Mouse (Mus musculus): ENCODE results near the gene Rcl1. TPM values are rescaled to one million over a fixed set of nuclear protein-coding genes. Genes with fewer than 3 reads are reported as not detected.

Gene Rcl1
- polyA plus RNA-seq, 1 experiment: 12.8 TPM

DNA sequence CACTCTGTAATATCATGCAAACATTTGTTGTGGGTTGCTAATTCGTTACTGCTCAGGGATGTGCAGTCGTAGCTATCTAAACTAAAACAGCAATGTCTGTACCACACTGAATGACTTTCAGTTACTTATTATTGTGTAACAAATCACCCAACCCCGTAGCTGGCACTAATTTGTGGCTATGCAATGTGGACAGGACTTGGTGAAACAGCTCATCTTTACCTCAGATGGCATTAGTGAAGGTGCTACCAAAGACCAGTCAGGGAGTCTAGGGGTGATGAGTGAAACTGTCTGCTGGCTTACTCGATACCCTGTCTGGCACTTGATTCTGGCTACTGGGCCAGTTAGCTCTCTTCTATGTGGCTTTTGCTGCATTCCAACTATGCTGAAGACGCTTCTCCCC is 2.1 kb upstream of the Rcl1 start:
- Histone ChIP-seq H3K27ac (replicated peaks; ENCODE audit: low read depth, low read length) (no peak overlapping the region), H3K4me3 (ENCODE audit: insufficient read depth, low read depth, low read length) (no peak overlapping the region), H3K4me1 (ENCODE audit: control insufficient read depth, insufficient read depth, insufficient read length, low read length) (peaks cover 2% of the 10 kb centered on the region; the same call in 1 of the 2 replicates)

DNA sequence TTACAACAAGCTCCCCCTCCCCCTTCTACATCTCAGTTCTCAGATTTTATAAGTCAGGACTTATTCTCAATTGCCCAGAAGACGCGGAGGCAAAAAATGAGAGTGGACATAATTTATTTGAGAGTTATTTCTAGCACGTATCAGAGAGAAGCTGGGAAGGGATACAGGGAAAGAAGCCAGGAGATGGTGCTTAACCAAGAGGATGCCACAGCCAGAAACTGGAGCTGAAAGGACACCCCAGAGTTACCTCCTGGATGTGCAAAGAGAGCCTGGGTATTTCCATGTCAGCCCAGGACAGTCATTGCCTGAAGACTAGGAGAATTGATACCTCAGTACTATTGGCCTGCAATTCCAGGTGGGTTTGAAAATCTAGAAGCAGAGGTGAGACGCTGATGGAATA is 1.6 kb upstream of the Rcl1 start:
- Histone ChIP-seq H3K27ac (replicated peaks; ENCODE audit: low read depth, low read length) (no peak overlapping the region), H3K4me1 (ENCODE audit: control insufficient read depth, insufficient read depth, insufficient read length, low read length) (peaks cover 2% of the 10 kb centered on the region; the same call in 1 of the 2 replicates), H3K4me3 (ENCODE audit: insufficient read depth, low read depth, low read length) (no peak overlapping the region)

GRCm38 (mm10) chr19:29100261-29100660 is 914 bp upstream of the Rcl1 start:
- Histone ChIP-seq H3K27ac (replicated peaks; ENCODE audit: low read depth, low read length) (no peak overlapping the region), H3K4me3 (ENCODE audit: insufficient read depth, low read depth, low read length) (peak overlapping the region; percentile 82), H3K4me1 (ENCODE audit: control insufficient read depth, insufficient read depth, insufficient read length, low read length) (peaks cover 2% of the 10 kb centered on the region; the same call in 1 of the 2 replicates)

- Histone ChIP-seq H3K27ac (replicated peaks; ENCODE audit: low read depth, low read length) (no peak overlapping the region; the same call in 1 of the 2 replicates), H3K4me3 (ENCODE audit: insufficient read depth, low read depth, low read length) (peak overlapping the region; percentile 89)
These were observed 416 bp downstream of the Rcl1 start for GRCm38 (mm10) chr19:29101591-29101990.

GRCm38 (mm10) chr19:29102098-29102497 is 923 bp downstream of the Rcl1 start:
- Histone ChIP-seq H3K27ac (replicated peaks; ENCODE audit: low read depth, low read length) (no peak overlapping the region), H3K4me3 (ENCODE audit: insufficient read depth, low read depth, low read length) (peak overlapping the region; percentile 89)

More at GRCm38 (mm10) chr19:29101591-29101990, 416 bp downstream of the Rcl1 start:
- peaks cover 2% of the 10 kb centered on the region; the same call in 1 of the 2 replicates for H3K4me1 ChIP-seq (ENCODE audit: control insufficient read depth, insufficient read depth, insufficient read length, low read length)

GRCm38 (mm10) chr19:29105816-29106215 is 4.6 kb downstream of the Rcl1 start:
- no peak overlapping the region for H3K27ac ChIP-seq (replicated peaks; ENCODE audit: low read depth, low read length)
- peaks cover 2% of the 10 kb centered on the region; the same call in 1 of the 2 replicates for H3K4me1 ChIP-seq (ENCODE audit: control insufficient read depth, insufficient read depth, insufficient read length, low read length)
- no peak overlapping the region for H3K4me3 ChIP-seq (ENCODE audit: insufficient read depth, low read depth, low read length)

More at GRCm38 (mm10) chr19:29102098-29102497, 923 bp downstream of the Rcl1 start:
- peaks cover 2% of the 10 kb centered on the region; the same call in 1 of the 2 replicates for H3K4me1 ChIP-seq (ENCODE audit: control insufficient read depth, insufficient read depth, insufficient read length, low read length)

DNA sequence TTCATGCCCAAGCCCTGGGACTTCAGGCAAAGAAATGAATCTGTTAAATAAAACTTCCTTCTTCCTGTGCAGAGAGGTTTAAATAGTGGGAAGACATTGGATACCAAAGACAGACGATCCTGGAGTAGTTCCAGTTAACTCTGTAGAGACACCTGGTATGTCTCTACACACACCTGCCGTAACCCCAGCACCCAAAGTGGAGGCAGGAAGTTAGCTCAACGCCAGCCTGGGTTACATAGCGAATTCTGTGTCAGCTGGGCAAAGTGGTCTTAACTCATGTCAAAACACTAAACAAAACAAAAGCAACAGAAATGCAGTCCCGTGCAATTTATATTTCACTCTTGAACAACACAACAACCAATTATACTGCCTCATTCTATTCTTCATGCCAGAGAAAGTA is 5.1 kb downstream of the Rcl1 start:
- H3K4me3 ChIP-seq (ENCODE audit: insufficient read depth, low read depth, low read length): no peak overlapping the region
- peaks cover 2% of the 10 kb centered on the region; the same call in 1 of the 2 replicates for H3K4me1 ChIP-seq (ENCODE audit: control insufficient read depth, insufficient read depth, insufficient read length, low read length)
- no peak overlapping the region for H3K27ac ChIP-seq (replicated peaks; ENCODE audit: low read depth, low read length)

DNA sequence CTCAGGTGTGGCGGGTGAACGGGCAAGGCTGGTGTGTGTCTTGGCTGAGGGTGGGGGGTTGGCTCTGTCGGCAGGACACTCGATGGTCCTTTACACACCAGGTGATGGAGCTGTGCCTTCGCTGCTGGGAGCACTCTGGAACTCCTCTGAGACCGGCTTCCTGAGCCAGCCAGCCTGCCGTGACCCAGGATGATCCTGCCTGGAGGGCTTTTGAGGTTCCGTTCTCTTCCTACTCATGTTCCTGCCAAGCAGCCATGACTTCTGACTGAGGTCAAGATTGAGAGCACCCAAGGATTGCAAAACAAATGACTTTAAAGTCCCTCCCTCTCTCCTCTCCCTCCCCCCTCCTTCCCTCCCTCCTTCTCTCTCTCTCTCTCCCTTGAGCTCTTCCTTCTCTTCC is 11.5 kb downstream of the Rcl1 start:
- Histone ChIP-seq H3K27ac (replicated peaks; ENCODE audit: low read depth, low read length) (peak overlapping the region; percentile 47), H3K4me3 (ENCODE audit: insufficient read depth, low read depth, low read length) (peak overlapping the region; percentile 22; the same call in 1 of the 2 replicates), H3K4me1 (ENCODE audit: control insufficient read depth, insufficient read depth, insufficient read length, low read length) (peaks cover 5% of the 10 kb centered on the region)

DNA sequence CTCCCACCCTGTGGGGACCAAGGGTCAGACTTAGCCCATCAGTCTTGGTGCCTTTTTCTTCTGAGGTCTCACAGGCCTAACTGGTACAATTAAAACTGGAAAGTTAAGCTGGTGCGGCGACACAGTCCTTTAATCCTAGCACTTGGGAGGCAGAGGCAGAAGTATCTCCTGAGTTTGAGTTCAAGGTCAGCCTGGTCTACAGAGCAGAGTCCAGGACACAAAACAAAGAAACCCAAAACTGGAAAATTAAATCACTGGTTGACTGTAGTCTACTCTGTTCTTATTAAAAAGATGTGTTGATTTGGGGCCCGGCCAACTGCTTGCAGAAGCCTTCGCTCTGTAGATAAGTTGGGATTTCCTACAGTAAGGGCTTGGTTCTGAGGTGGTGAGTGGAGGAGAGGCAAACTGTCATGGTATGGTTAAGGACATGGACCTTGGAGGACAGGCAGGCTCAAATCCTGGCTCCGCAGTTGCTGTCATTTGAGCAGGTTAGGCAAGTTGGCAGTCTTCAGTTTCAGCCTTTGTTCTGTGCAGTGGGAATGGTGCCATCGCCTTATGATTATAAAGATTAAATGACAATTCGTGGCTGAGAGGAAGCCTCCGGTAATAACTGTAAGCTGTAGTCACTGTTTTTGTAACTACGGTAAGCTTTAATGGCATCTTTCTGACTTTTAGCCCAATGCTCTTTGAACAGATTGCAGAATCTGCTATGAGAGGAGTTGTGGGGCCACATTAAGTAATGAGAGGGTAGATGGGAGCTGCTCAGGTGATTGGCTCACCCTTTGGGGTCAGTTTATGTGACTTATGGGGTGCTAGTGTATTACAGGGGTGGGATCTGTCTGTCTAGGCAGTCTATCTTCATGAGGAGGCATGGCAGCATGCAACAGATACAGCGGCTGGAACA is 12.8 kb downstream of the Rcl1 start:
- peaks cover 5% of the 10 kb centered on the region for H3K4me1 ChIP-seq (ENCODE audit: control insufficient read depth, insufficient read depth, insufficient read length, low read length)
- H3K27ac ChIP-seq (replicated peaks; ENCODE audit: low read depth, low read length): peak overlapping the region; percentile 56
- H3K4me3 ChIP-seq (ENCODE audit: insufficient read depth, low read depth, low read length): no peak overlapping the region

DNA sequence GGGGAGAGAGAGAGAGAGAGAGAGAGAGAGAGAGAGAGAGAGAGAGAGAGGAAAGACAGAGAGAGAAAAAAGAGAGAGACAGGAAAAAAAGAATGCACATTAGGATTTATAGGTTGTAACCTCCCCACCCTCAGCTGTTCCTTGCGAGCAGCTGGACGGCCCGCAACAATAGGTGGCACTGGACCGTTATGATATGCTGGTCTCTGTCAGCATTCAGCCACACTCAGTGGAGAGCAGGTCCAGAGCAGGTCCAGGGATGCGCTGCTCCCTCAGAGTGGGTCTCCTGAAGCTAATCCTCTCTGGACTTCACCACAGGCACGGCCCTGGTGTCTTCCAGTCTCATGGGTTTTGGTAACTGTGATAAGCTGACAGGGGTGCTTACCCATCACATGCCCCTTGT is 15.6 kb downstream of the Rcl1 start:
- Histone ChIP-seq H3K4me3 (ENCODE audit: insufficient read depth, low read depth, low read length) (no peak overlapping the region), H3K27ac (replicated peaks; ENCODE audit: low read depth, low read length) (no peak overlapping the region), H3K4me1 (ENCODE audit: control insufficient read depth, insufficient read depth, insufficient read length, low read length) (peaks cover 5% of the 10 kb centered on the region)

- no peak overlapping the region for H3K27ac ChIP-seq (replicated peaks; ENCODE audit: low read depth, low read length)
- peaks cover 2% of the 10 kb centered on the region for H3K4me1 ChIP-seq (ENCODE audit: control insufficient read depth, insufficient read depth, insufficient read length, low read length)
- no peak overlapping the region for H3K4me3 ChIP-seq (ENCODE audit: insufficient read depth, low read depth, low read length)
These were observed 17.0 kb downstream of the Rcl1 start for GRCm38 (mm10) chr19:29118196-29118595.

- H3K4me3 ChIP-seq (ENCODE audit: insufficient read depth, low read depth, low read length): no peak overlapping the region
- H3K4me1 ChIP-seq (ENCODE audit: control insufficient read depth, insufficient read depth, insufficient read length, low read length): no peaks in the 10 kb centered on the region
- H3K27ac ChIP-seq (replicated peaks; ENCODE audit: low read depth, low read length): no peak overlapping the region
These were observed 19.1 kb downstream of the Rcl1 start for GRCm38 (mm10) chr19:29120311-29120710.

- Histone ChIP-seq H3K27ac (replicated peaks; ENCODE audit: low read depth, low read length) (no peak overlapping the region), H3K4me3 (ENCODE audit: insufficient read depth, low read depth, low read length) (no peak overlapping the region), H3K4me1 (ENCODE audit: control insufficient read depth, insufficient read depth, insufficient read length, low read length) (no peaks in the 10 kb centered on the region)
These were observed 20.2 kb downstream of the Rcl1 start for GRCm38 (mm10) chr19:29121394-29121793.

- Histone ChIP-seq H3K4me3 (ENCODE audit: insufficient read depth, low read depth, low read length) (no peak overlapping the region), H3K27ac (replicated peaks; ENCODE audit: low read depth, low read length) (no peak overlapping the region), H3K4me1 (ENCODE audit: control insufficient read depth, insufficient read depth, insufficient read length, low read length) (no peaks in the 10 kb centered on the region)
These were observed 23.9 kb downstream of the Rcl1 start for GRCm38 (mm10) chr19:29124886-29125585.

DNA sequence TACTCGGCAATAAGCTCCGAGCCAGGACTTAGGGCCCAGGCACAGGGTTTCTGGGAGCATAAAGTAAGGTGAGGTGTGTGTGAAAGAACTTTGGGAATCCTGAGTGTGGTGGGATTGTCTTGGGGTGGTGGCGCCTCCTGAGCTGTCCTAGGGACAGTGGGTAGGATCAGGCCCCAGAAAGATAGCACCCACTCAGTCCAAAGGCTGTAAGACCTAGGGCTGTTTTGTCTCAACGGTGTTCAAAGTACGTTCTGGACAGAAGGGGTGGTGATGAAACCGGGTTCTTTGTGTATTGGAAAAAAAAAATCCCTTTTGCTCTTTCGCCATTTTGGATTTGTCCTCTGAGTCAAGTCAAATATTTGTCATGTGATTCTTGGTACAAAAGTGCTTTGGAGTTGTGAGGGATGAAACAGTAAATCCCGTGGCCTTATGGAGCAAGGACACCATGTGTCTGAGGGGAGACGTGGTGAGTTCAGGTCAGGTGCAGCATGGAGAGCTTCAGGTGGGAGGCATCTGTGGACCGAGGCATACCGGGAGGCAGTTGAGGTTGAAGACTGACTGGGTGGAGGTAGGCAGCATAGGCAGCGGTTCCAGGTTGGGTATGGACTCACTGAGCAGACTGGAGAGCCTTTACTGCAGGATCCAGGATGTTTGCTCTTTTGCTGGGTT is 25.3 kb downstream of the Rcl1 start:
- Histone ChIP-seq H3K4me3 (ENCODE audit: insufficient read depth, low read depth, low read length) (no peak overlapping the region), H3K27ac (replicated peaks; ENCODE audit: low read depth, low read length) (no peak overlapping the region)

More for the DNA sequence above, 25.3 kb downstream of the Rcl1 start:
- H3K4me1 ChIP-seq (ENCODE audit: control insufficient read depth, insufficient read depth, insufficient read length, low read length): no peaks in the 10 kb centered on the region

Data from brown adipose tissue, adult 24 weeks (tissue).